Mouse (Mus musculus) hindbrain, postnatal 0 days (tissue): Measurements from ENCODE around the gene Cdc14a. TPM values are rescaled to one million over a fixed set of nuclear protein-coding genes. Genes with fewer than 3 reads are reported as not detected.
A peak's percentile ranks its signal among the peaks of the same experiment; 100 is the strongest.

Source experiments
- ATAC-seq: fragments of 200-750 bp; cut with Nextera tagmentation; 2 replicates; pipeline ENCODE4 v1.8.0; 2017; ENCODE audit warnings: mild to moderate bottlenecking, moderate TSS enrichment, moderate library complexity
- DNase-seq: peaks from one replicate; pipeline ENCODE4 v3.0.0-alpha.2; 2015; ENCODE audit warnings: low spot score
- H3K27ac ChIP-seq: fragments of 300-500 bp; sonication (generic); 2 replicates; pipeline ENCODE4 v1.5.1; 2014; ENCODE audit warnings: mild to moderate bottlenecking
- H3K27me3 ChIP-seq: fragments of 300-500 bp; sonication (generic); 2 replicates; pipeline ENCODE4 v1.6.1; 2014; ENCODE audit warnings: low read length, mixed read lengths; ENCODE audit not compliant: insufficient read depth
- H3K36me3 ChIP-seq: fragments of 300-500 bp; sonication (generic); 2 replicates; pipeline ENCODE4 v1.6.1; 2014; ENCODE audit warnings: low read length, mixed read lengths; ENCODE audit not compliant: insufficient read depth
- H3K4me1 ChIP-seq: fragments of 300-500 bp; sonication (generic); 2 replicates; pipeline ENCODE4 v1.6.1; 2014; ENCODE audit warnings: antibody characterized with exemption, low read length, mixed read lengths; ENCODE audit not compliant: insufficient read depth
- H3K4me2 ChIP-seq: fragments of 300-500 bp; sonication (generic); 2 replicates; pipeline ENCODE4 v1.6.1; 2014; ENCODE audit warnings: low read depth, mild to moderate bottlenecking, low read length, moderate library complexity, mixed read lengths
- H3K4me3 ChIP-seq: fragments of 300-500 bp; sonication (generic); 2 replicates; pipeline ENCODE4 v1.5.1; 2014; ENCODE audit warnings: low read length
- H3K9ac ChIP-seq: fragments of 300-500 bp; sonication (generic); replicated peaks from 2 replicates; pipeline ENCODE4 v1.6.1; 2014; ENCODE audit warnings: mild to moderate bottlenecking, low read length, moderate library complexity, mixed read lengths
- H3K9me3 ChIP-seq: fragments of 300-500 bp; sonication (generic); 2 replicates; pipeline ENCODE4 v1.6.1; 2016; ENCODE audit warnings: low read length, mixed read lengths
- CTCF ChIP-seq: IDR thresholded peaks from 2 replicates; pipeline ENCODE4 v1.5.1; 2016; ENCODE audit warnings: antibody characterized with exemption, control low read depth, low read depth
- WGBS: fragments of 180-500 bp; shearing (Covaris S2); extraction: QIAGEN DNeasy Blood & Tissue Kit; methylation state at CpG from one replicate; pipeline ENCODE4 v1.1.7; 2014; 5-methylcytosine and 5-hydroxymethylcytosine counted together
- polyA plus RNA-seq: library from polyadenylated mRNA; unstranded; fragments of >200 nt; fragmentation: Nextera tagmentation; extraction: Ambion mirVana; gene quantifications from 2 replicates; pipeline ENCODE4 v1.2.1, GENCODE M21; 2015
- total RNA-seq: library from RNA; depleted of rRNA; stranded (reverse); fragments of >200 nt; gene quantifications from 2 replicates; pipeline ENCODE4 v1.2.3, GENCODE M21; 2014

Gene Cdc14a
- total and polyA plus RNA-seq, 2 experiments from 2014 or later = 4.3 to 7.2 TPM

GRCm38 (mm10) chr3:116342251-116342650, 81.6 kb downstream of the Cdc14a start:
- WGBS = 84% methylated on average over 5 of the region's 5 CpGs
- Histone ChIP-seq H3K9ac (no peak overlapping the region), H3K4me3 (no peak overlapping the region), H3K9me3 (no peaks in the 10 kb centered on the region), H3K4me1 (no peaks in the 10 kb centered on the region), H3K36me3 (no peaks in the 10 kb centered on the region), H3K27ac (no peak overlapping the region), H3K27me3 (no peaks in the 10 kb centered on the region), H3K4me2 (no peak overlapping the region)
- ATAC-seq (no peak), DNase-seq (no peak)
- TF ChIP-seq CTCF = no peak

GRCm38 (mm10) chr3:116340950-116341624, 82.7 kb downstream of the Cdc14a start:
- no peak overlapping the region for H3K27ac ChIP-seq
- 53% methylated on average over 19 of the region's 19 CpGs for WGBS
- H3K4me2 ChIP-seq = peak overlapping the region; percentile 20; the same call in 1 of the 2 replicates
- peak; percentile 86 for DNase-seq
- no peaks in the 10 kb centered on the region for H3K4me1 ChIP-seq
- no peak overlapping the region for H3K9ac ChIP-seq
- H3K27me3 ChIP-seq = no peaks in the 10 kb centered on the region
- peak; percentile 88 for ATAC-seq
- no peaks in the 10 kb centered on the region for H3K36me3 ChIP-seq
- H3K4me3 ChIP-seq = no peak overlapping the region
- no peaks in the 10 kb centered on the region for H3K9me3 ChIP-seq
- peak; percentile 93 for TF ChIP-seq CTCF

GRCm38 (mm10) chr3:116340281-116340680, 83.6 kb downstream of the Cdc14a start:
- Histone ChIP-seq H3K4me1 (no peaks in the 10 kb centered on the region), H3K9me3 (no peaks in the 10 kb centered on the region), H3K27ac (no peak overlapping the region), H3K9ac (no peak overlapping the region), H3K36me3 (no peaks in the 10 kb centered on the region), H3K4me3 (no peak overlapping the region), H3K4me2 (no peak overlapping the region), H3K27me3 (no peaks in the 10 kb centered on the region)
- ATAC-seq (no peak), DNase-seq (no peak)
- WGBS = 91% methylated on average over 8 of the region's 8 CpGs
- TF ChIP-seq CTCF = no peak

- Histone ChIP-seq H3K4me2 (no peak overlapping the region), H3K36me3 (no peaks in the 10 kb centered on the region), H3K9ac (no peak overlapping the region), H3K9me3 (no peaks in the 10 kb centered on the region), H3K4me3 (no peak overlapping the region), H3K27ac (no peak overlapping the region), H3K4me1 (no peaks in the 10 kb centered on the region), H3K27me3 (no peaks in the 10 kb centered on the region)
- ATAC-seq (no peak), DNase-seq (no peak)
- TF ChIP-seq CTCF = no peak
- WGBS = 76% methylated on average over 6 of the region's 6 CpGs
Measured at GRCm38 (mm10) chr3:116338616-116339015, 85.2 kb downstream of the Cdc14a start.

- Histone ChIP-seq H3K27ac (no peak overlapping the region), H3K4me1 (no peaks in the 10 kb centered on the region), H3K36me3 (no peaks in the 10 kb centered on the region), H3K9me3 (no peaks in the 10 kb centered on the region), H3K4me2 (no peak overlapping the region), H3K9ac (no peak overlapping the region), H3K27me3 (no peaks in the 10 kb centered on the region), H3K4me3 (no peak overlapping the region)
- WGBS = 89% methylated on average over 5 of the region's 5 CpGs
- TF ChIP-seq CTCF = no peak
- ATAC-seq = no peak
- no peak for DNase-seq
Measured at GRCm38 (mm10) chr3:116337840-116338239, 86.0 kb downstream of the Cdc14a start.

- Histone ChIP-seq H3K9ac (no peak overlapping the region), H3K36me3 (no peaks in the 10 kb centered on the region), H3K4me3 (no peak overlapping the region), H3K9me3 (no peaks in the 10 kb centered on the region), H3K27me3 (no peaks in the 10 kb centered on the region), H3K4me2 (no peak overlapping the region), H3K4me1 (no peaks in the 10 kb centered on the region), H3K27ac (no peak overlapping the region)
- WGBS = 48% methylated on average over 4 of the region's 4 CpGs
- DNase-seq = no peak
- no peak for ATAC-seq
- TF ChIP-seq CTCF = no peak
Measured at GRCm38 (mm10) chr3:116335036-116335435, 88.8 kb downstream of the Cdc14a start.

- TF ChIP-seq CTCF = no peak
- no peak overlapping the region for H3K4me2 ChIP-seq
- ATAC-seq (no peak), DNase-seq (no peak)
- no peak overlapping the region for H3K4me3 ChIP-seq
- 87% methylated on average over 6 of the region's 6 CpGs for WGBS
- no peaks in the 10 kb centered on the region for H3K27me3 ChIP-seq
- H3K36me3 ChIP-seq = no peaks in the 10 kb centered on the region
- no peak overlapping the region for H3K9ac ChIP-seq
- no peaks in the 10 kb centered on the region for H3K9me3 ChIP-seq
- no peak overlapping the region for H3K27ac ChIP-seq
- no peaks in the 10 kb centered on the region for H3K4me1 ChIP-seq
Measured at GRCm38 (mm10) chr3:116333711-116334110, 90.1 kb downstream of the Cdc14a start.
